Mouse (Mus musculus): ENCODE measurements around the gene Gm6899. TPM values are rescaled to one million over a fixed set of nuclear protein-coding genes. Genes with fewer than 3 reads are reported as not detected.

Gene Gm6899
- polyA plus RNA-seq, 1 experiment from 2014 or later = not detected

Other genes with a start within 250 kb of the Gm6899 start
- gene Fancl, start 207.1 kb upstream of the Gm6899 start, polyA plus RNA-seq (2015; fragmentation: Nextera tagmentation; extraction: Ambion mirVana) = 19.8 and 21.6 TPM in 2 replicates
- 11.7 and 12.0 TPM in 2 replicates for gene Vrk2, start 758 bp downstream of the Gm6899 start, polyA plus RNA-seq (2015; fragmentation: Nextera tagmentation; extraction: Ambion mirVana)